31 mouse cellular contexts compared by ENCODE assay signal in genomic region chr1:58830741-58831140, GRCm38 (mm10). TPM values are rescaled to one million over a fixed set of nuclear protein-coding genes. Genes with fewer than 3 reads are reported as not detected.
DNase-seq lines count a peak whose midpoint lies in the region; ATAC-seq and TF ChIP-seq lines count a peak whose summit lies in the region.
"Had no signal": no experiment of that assay in that cellular context is flagged by ENCODE, and none has a peak within 500 bp of the region (broad histone marks: within the 10 kb centered on the region; RNA-seq: fewer than 3 reads in every experiment).

No protein-coding gene starts in this region.

- peaks cover 25% of the 10 kb centered on the region; the same call in 1 of the 2 replicates for H3K36me3 ChIP-seq in lung, postnatal 0 days (ENCODE audit: insufficient read depth, low read length)
- H3K36me3 ChIP-seq in forebrain, embryonic 15.5 days, result no peaks in the 10 kb centered on the region
- H3K36me3 ChIP-seq: midbrain, embryonic 15.5 days had no signal

- WGBS in lung, postnatal 0 days, result 78% methylated on average over 5 of the region's 5 CpGs
- 94% methylated on average over 5 of the region's 5 CpGs for WGBS in forebrain, embryonic 15.5 days

- CTCF ChIA-PET in Patski (lab: Charles Lee), result no interaction called here

- peak; percentile 47; the same call in 1 of the 2 replicates for ATAC-seq in lung, postnatal 0 days
- ATAC-seq in Patski, result no peak
- ATAC-seq in forebrain, embryonic 15.5 days (replicated peaks), result no peak
- ATAC-seq: CD4-positive, CD25-positive, alpha-beta regulatory T cell, adult 4 months; hindbrain, embryonic 16.5 days; intestine, embryonic 15.5 days; liver, embryonic 12.5 days; midbrain, embryonic 15.5 days had no signal

- H3K9ac ChIP-seq in lung, postnatal 0 days (replicated peaks; ENCODE audit: low read depth), result no peak overlapping the region
- H3K9ac ChIP-seq in forebrain, embryonic 15.5 days (replicated peaks), result no peak overlapping the region
- H3K9ac ChIP-seq: embryonic facial prominence, embryonic 12.5 days; heart, embryonic 12.5 days; intestine, embryonic 15.5 days; limb, embryonic 13.5 days; liver, embryonic 12.5 days; midbrain, embryonic 15.5 days; neural tube, embryonic 13.5 days had no signal

- TF ChIP-seq EP300 in lung, postnatal 0 days (IDR thresholded peaks at IDR 0.05), result no peak

- POLR2A ChIA-PET in Patski (lab: Charles Lee), result no interaction called here

- no peaks in the 10 kb centered on the region for H3K4me1 ChIP-seq in lung, postnatal 0 days (ENCODE audit: insufficient read depth, low read depth, low read length)
- no peaks in the 10 kb centered on the region for H3K4me1 ChIP-seq in forebrain, embryonic 15.5 days
- H3K4me1 ChIP-seq: embryonic facial prominence, embryonic 12.5 days; hindbrain, embryonic 10.5 days; intestine, embryonic 15.5 days; liver, embryonic 12.5 days; midbrain, embryonic 15.5 days; neural tube, embryonic 13.5 days had no signal

- peak; percentile 13 to 44 for DNase-seq in layer of hippocampus, adult 2 months (ENCODE audit: low spot score in 2 of 2)
- DNase-seq in layer of hippocampus, postnatal 14 days (ENCODE audit: low spot score in 2 of 2), result no peak
- DNase-seq in lung, postnatal 0 days (ENCODE audit: low spot score), result peak; percentile 56
- no peak for DNase-seq in lung, postnatal 25 days (ENCODE audit: low spot score)
- peak; percentile 24 for DNase-seq in Patski (ENCODE audit: low read depth, low spot score)
- peak; percentile 29 to 91 for DNase-seq in left cerebral cortex, postnatal 25 days (ENCODE audit: low spot score in 2 of 2)
- DNase-seq in testis, postnatal 14 days (ENCODE audit: low spot score), result no peak
- DNase-seq: adrenal gland, adult 2 months; cerebellum, adult 11-12 months; cerebellum, postnatal 25 days; gastrocnemius, postnatal 14 days; heart, adult 18-20 months; heart, postnatal 10 days; kidney, adult 8-10 months; kidney, postnatal 14 days; lung, postnatal 4 days; retina, postnatal 1 day; thymus, adult 18-20 months; thymus, postnatal 36 days had no signal

- H3K9me3 ChIP-seq in lung, postnatal 0 days (ENCODE audit: low read length), result no peaks in the 10 kb centered on the region
- no peaks in the 10 kb centered on the region for H3K9me3 ChIP-seq in forebrain, embryonic 15.5 days
- H3K9me3 ChIP-seq: embryonic facial prominence, embryonic 12.5 days; hindbrain, embryonic 10.5 days; intestine, embryonic 15.5 days; limb, embryonic 13.5 days; liver, embryonic 12.5 days; midbrain, embryonic 15.5 days; neural tube, embryonic 13.5 days had no signal

- H3K27me3 ChIP-seq in lung, postnatal 0 days (replicated peaks; ENCODE audit: insufficient read depth, low read length), result no peaks in the 10 kb centered on the region
- no peaks in the 10 kb centered on the region for H3K27me3 ChIP-seq in Patski
- no peaks in the 10 kb centered on the region for H3K27me3 ChIP-seq in forebrain, embryonic 15.5 days
- H3K27me3 ChIP-seq: embryonic facial prominence, embryonic 12.5 days; heart, embryonic 12.5 days; intestine, embryonic 15.5 days; limb, embryonic 13.5 days; liver, embryonic 12.5 days; midbrain, embryonic 15.5 days; neural tube, embryonic 13.5 days had no signal

- H3K27ac ChIP-seq in layer of hippocampus, adult 2 months, result no peak overlapping the region
- H3K27ac ChIP-seq in lung, postnatal 0 days (ENCODE audit: low read length), result no peak overlapping the region
- no peak overlapping the region for H3K27ac ChIP-seq in forebrain, embryonic 15.5 days (replicated peaks)
- H3K27ac ChIP-seq: embryonic facial prominence, embryonic 12.5 days; hindbrain, embryonic 10.5 days; intestine, embryonic 15.5 days; limb, embryonic 13.5 days; liver, embryonic 12.5 days; midbrain, embryonic 15.5 days; neural tube, embryonic 13.5 days had no signal

- TF ChIP-seq CTCF in layer of hippocampus, adult 2 months (conservative IDR thresholded peaks at IDR 0.05), result no peak
- TF ChIP-seq CTCF in lung, postnatal 0 days (IDR thresholded peaks at IDR 0.05), result no peak
- no peak for TF ChIP-seq CTCF in Patski (IDR thresholded peaks at IDR 0.05)

- intact Hi-C loops in left cerebral cortex, postnatal 25 days (cut with DNase I), result no loop called here

- in situ Hi-C loops in Patski (cut with MboI; ENCODE audit: low pct_unique_long_range_greater_than_20kb), result no loop called here

- H3K4me3 ChIP-seq in layer of hippocampus, adult 2 months, result no peak overlapping the region
- no peak overlapping the region for H3K4me3 ChIP-seq in lung, postnatal 0 days (ENCODE audit: low read depth, low read length)
- H3K4me3 ChIP-seq in forebrain, embryonic 15.5 days, result no peak overlapping the region
- H3K4me3 ChIP-seq: embryonic facial prominence, embryonic 12.5 days; heart, embryonic 12.5 days; hindbrain, embryonic 10.5 days; intestine, embryonic 15.5 days; limb, embryonic 13.5 days; liver, embryonic 12.5 days; midbrain, embryonic 15.5 days; myocyte; neural tube, embryonic 13.5 days had no signal

- no peak overlapping the region for H3K4me2 ChIP-seq in lung, postnatal 0 days (replicated peaks; ENCODE audit: low read depth, low read length)
- H3K4me2 ChIP-seq in forebrain, embryonic 15.5 days (replicated peaks), result no peak overlapping the region
- H3K4me2 ChIP-seq: embryonic facial prominence, embryonic 12.5 days; heart, embryonic 12.5 days; intestine, embryonic 15.5 days; limb, embryonic 13.5 days; liver, embryonic 12.5 days; midbrain, embryonic 15.5 days; neural tube, embryonic 13.5 days had no signal

RNA-seq across cellular contexts. Expression of gene Casp8, which starts 35.6 kb away (rescaled TPM):
- 1 to 10 TPM; 1.9 to 2.1 TPM for total RNA-seq in layer of hippocampus, adult 2 months (2021)
- total RNA-seq in layer of hippocampus, postnatal 14 days (2021), result 1 to 10 TPM; 3.3 to 3.8 TPM
- 33.4 and 41.8 TPM in 2 replicates for polyA plus RNA-seq in lung, postnatal 0 days (2015; fragmentation: Nextera tagmentation; extraction: Ambion mirVana)
- polyA plus RNA-seq in Patski (2021), result 52.5 TPM
- total RNA-seq in left cerebral cortex, postnatal 25 days (2021), result 1 to 10 TPM; 2.6 to 3.4 TPM
- 4.6 and 5.6 TPM in 2 replicates for polyA plus RNA-seq in forebrain, embryonic 15.5 days (2015; fragmentation: Nextera tagmentation; extraction: Ambion mirVana)

Comparison
In these comparisons a context has a peak if more than half of its experiments do, and no peak if none do; other contexts are left out.
1. DNase-seq: peak in layer of hippocampus, adult 2 months (2 of 2), lung, postnatal 0 days (single experiment), Patski (single experiment) and left cerebral cortex, postnatal 25 days (2 of 2); none in layer of hippocampus, postnatal 14 days (0 of 2), lung, postnatal 25 days (single experiment) and testis, postnatal 14 days (single experiment).